Mouse (Mus musculus) lung, embryonic 16.5 days (tissue): Measurements from ENCODE around the gene Arhgap32. TPM values are rescaled to one million over a fixed set of nuclear protein-coding genes. Genes with fewer than 3 reads are reported as not detected.

ENCODE experiments used
- ATAC-seq: fragments of 200-750 bp; cut with Nextera tagmentation; 2 replicates; pipeline ENCODE4 v1.8.0; 2017; ENCODE audit warnings: low read depth, mild to moderate bottlenecking, moderate library complexity
- H3K27ac ChIP-seq: fragments of 300-500 bp; sonication (generic); 2 replicates; pipeline ENCODE4 v1.5.1; 2014; ENCODE audit warnings: mild to moderate bottlenecking, control low read depth, low read length
- H3K27me3 ChIP-seq: fragments of 300-500 bp; sonication (generic); 2 replicates; pipeline ENCODE4 v1.6.1; 2014; ENCODE audit warnings: low read depth, low read length, mixed read lengths; ENCODE audit not compliant: control insufficient read depth, insufficient read depth
- H3K36me3 ChIP-seq: fragments of 300-500 bp; sonication (generic); 2 replicates; pipeline ENCODE4 v1.6.1; 2014; ENCODE audit warnings: low read length; ENCODE audit not compliant: control insufficient read depth, insufficient read depth
- H3K4me1 ChIP-seq: fragments of 300-500 bp; sonication (generic); replicated peaks from 2 replicates; pipeline ENCODE4 v1.6.1; 2014; ENCODE audit warnings: low read length, mixed read lengths; ENCODE audit not compliant: control insufficient read depth, insufficient read depth
- H3K4me2 ChIP-seq: fragments of 300-500 bp; sonication (generic); 2 replicates; pipeline ENCODE4 v1.6.1; 2014; ENCODE audit warnings: low read depth, low read length, control low read depth
- H3K4me3 ChIP-seq: fragments of 300-500 bp; sonication (generic); 2 replicates; pipeline ENCODE4 v1.5.1; 2014; ENCODE audit warnings: mild to moderate bottlenecking, low read length, control low read depth
- H3K9ac ChIP-seq: fragments of 300-500 bp; sonication (generic); 2 replicates; pipeline ENCODE4 v1.6.1; 2014; ENCODE audit warnings: low read length, control low read depth
- H3K9me3 ChIP-seq: fragments of 300-500 bp; sonication (generic); 2 replicates; pipeline ENCODE4 v1.6.1; 2016; ENCODE audit warnings: low read length; ENCODE audit not compliant: control insufficient read depth
- WGBS: fragments of 180-500 bp; shearing (Covaris S2); extraction: QIAGEN DNeasy Blood & Tissue Kit; methylation state at CpG from one replicate; pipeline ENCODE4 v1.1.7; 2014; 5-methylcytosine and 5-hydroxymethylcytosine counted together
- polyA plus RNA-seq: library from polyadenylated mRNA; unstranded; fragments of >200 nt; fragmentation: Nextera tagmentation; extraction: Ambion mirVana; gene quantifications from 2 replicates; pipeline ENCODE4 v1.2.1, GENCODE M21; 2015

Gene Arhgap32
- polyA plus RNA-seq, 1 experiment from 2014 or later, result 4.9 TPM

DNA sequence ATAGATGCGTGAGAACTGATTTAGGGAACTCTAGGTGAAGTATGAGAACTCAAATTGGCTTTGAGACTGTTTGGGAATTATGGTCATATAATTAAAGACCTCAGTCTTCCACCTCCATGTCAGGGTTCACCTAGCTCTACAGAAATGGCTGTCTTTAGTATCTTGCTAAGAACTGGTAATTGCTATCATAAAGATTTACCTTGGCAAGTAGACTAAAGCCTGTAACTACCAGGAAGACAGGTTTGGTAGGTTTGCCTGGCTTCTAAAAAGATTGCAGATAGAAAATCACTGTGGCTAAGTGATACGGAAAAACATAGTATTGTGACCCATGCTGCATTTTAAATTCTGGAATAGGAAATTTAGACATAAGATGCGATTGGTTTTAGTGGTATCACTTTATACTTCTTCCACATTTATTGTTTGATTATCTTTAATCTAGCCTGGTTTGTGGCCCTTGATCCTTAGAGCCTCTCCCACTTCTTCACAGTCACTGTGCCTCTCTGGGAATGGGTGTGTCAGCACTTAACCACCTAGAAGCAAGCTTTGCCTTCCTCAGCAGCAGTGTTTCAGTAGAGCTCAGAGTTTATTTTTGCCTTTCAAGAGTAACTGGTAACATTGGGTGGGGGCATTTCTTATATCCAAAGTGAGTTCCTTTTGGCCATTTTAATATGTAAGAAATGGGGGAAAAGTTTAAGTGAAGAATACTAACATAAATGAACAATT is 119.0 kb downstream of the Arhgap32 start:
- Histone ChIP-seq H3K9ac (no peak overlapping the region), H3K4me2 (no peak overlapping the region), H3K4me3 (no peak overlapping the region), H3K27me3 (no peaks in the 10 kb centered on the region), H3K27ac (0 out of 2 replicates have a peak overlapping the region, but pooled peaks have one; percentile 28), H3K4me1 (no peaks in the 10 kb centered on the region), H3K9me3 (no peaks in the 10 kb centered on the region), H3K36me3 (peaks cover 4% of the 10 kb centered on the region; the same call in 1 of the 2 replicates)
- peak; percentile 59; the same call in 1 of the 2 replicates for ATAC-seq
- 76% methylated on average over 3 of the region's 3 CpGs for WGBS

DNA sequence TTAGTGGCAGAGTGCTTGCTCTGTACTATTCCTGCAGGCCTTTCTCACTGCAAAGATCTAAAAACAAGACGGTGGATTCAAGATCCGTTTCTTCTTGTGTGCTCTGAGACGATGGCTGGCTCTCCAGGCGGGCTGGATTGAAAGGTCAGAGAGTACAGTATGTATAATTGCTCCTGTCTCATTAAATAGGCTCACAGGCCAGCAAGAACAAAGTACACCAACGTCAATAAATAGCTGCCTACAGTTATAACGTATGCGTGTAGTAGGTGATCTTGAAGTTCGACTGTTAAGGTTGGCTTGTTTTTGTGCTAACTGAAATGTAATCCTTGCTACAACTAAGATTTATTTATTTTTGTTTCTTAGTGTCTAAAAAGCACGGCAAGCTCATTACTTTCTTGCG is 123.0 kb downstream of the Arhgap32 start:
- Histone ChIP-seq H3K4me1 (no peaks in the 10 kb centered on the region), H3K4me3 (no peak overlapping the region), H3K36me3 (peaks cover 4% of the 10 kb centered on the region; the same call in 1 of the 2 replicates), H3K27ac (no peak overlapping the region), H3K27me3 (no peaks in the 10 kb centered on the region), H3K9ac (no peak overlapping the region), H3K9me3 (no peaks in the 10 kb centered on the region), H3K4me2 (no peak overlapping the region)
- WGBS, result 78% methylated on average over 10 of the region's 10 CpGs
- ATAC-seq, result no peak

DNA sequence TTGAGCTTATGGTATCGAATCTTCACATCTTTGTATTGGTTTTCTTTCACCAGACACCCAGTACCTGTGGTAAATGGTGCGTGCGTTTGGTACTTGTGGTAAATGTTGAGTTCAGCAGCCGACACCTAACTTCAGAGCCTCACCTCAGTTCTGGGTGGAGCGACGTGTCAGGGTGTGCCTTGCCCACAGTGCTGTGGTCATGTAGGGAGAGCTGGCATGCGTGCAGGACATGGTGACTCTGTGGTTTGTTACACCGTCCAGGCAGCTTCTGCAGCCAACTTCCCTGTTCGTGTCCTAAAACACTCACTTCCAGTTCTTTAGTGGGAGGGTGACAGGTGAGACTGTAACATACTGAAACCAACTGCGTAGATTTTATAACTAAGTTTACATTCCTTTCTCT is 123.5 kb downstream of the Arhgap32 start:
- Histone ChIP-seq H3K27me3 (no peaks in the 10 kb centered on the region), H3K36me3 (peaks cover 4% of the 10 kb centered on the region; the same call in 1 of the 2 replicates), H3K9me3 (no peaks in the 10 kb centered on the region), H3K9ac (no peak overlapping the region), H3K4me1 (no peaks in the 10 kb centered on the region), H3K4me2 (no peak overlapping the region), H3K4me3 (no peak overlapping the region), H3K27ac (no peak overlapping the region)
- no peak for ATAC-seq
- 82% methylated on average over 10 of the region's 10 CpGs for WGBS

DNA sequence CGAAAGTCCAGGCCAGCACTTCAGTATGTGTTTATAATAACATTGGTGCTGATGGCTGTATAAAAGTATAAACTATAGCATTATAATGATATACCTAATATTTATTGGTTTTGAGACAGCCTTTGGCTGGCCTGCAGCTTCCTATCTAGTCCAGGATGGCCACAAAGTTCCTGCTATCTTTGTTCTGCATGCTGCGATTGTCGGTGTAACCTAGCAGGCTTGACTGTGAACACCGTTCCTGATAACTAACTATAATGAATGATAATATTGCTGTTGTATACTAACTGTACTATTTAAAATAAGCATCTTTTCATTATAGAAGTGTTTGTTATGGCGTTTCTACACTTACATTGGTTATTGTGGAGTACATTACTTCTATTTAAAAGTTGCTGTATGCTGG is 124.5 kb downstream of the Arhgap32 start:
- Histone ChIP-seq H3K36me3 (peaks cover 4% of the 10 kb centered on the region; the same call in 1 of the 2 replicates), H3K9me3 (no peaks in the 10 kb centered on the region), H3K4me1 (no peaks in the 10 kb centered on the region), H3K27me3 (no peaks in the 10 kb centered on the region), H3K27ac (no peak overlapping the region), H3K9ac (no peak overlapping the region), H3K4me3 (no peak overlapping the region), H3K4me2 (no peak overlapping the region)
- 82% methylated on average over 5 of the region's 5 CpGs for WGBS
- no peak for ATAC-seq

DNA sequence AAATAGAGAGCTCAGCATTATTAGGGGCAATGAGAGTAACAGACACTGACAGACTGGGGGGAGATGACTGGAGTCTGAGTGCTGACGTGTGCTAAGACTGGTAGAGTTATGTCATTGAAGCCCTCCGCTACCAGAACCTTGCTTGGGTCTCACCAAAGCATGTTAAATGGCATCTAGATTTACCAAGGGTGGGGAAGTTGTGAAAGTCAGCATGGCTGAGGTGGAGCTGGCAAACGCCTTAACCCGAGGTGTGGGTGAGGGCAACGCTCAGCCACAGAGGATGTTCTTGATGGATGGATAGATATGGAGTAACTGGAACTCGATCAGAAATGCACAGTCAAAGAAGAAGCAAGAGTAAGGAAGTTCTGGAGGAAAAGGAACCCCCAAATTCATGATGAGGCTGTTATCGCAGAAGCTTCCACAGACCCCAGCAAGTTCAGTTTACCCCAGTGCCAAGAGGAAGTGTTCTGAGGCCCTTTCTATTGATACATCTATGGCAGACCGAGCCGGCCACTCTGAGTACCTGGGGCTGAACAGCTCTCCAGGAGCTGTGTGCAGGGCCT is 125.8 kb downstream of the Arhgap32 start:
- 76% methylated on average over 9 of the region's 9 CpGs for WGBS
- Histone ChIP-seq H3K4me1 (no peaks in the 10 kb centered on the region), H3K4me2 (no peak overlapping the region), H3K4me3 (no peak overlapping the region), H3K9ac (no peak overlapping the region), H3K9me3 (no peaks in the 10 kb centered on the region), H3K27ac (no peak overlapping the region), H3K27me3 (no peaks in the 10 kb centered on the region), H3K36me3 (peaks cover 4% of the 10 kb centered on the region; the same call in 1 of the 2 replicates)
- no peak for ATAC-seq

DNA sequence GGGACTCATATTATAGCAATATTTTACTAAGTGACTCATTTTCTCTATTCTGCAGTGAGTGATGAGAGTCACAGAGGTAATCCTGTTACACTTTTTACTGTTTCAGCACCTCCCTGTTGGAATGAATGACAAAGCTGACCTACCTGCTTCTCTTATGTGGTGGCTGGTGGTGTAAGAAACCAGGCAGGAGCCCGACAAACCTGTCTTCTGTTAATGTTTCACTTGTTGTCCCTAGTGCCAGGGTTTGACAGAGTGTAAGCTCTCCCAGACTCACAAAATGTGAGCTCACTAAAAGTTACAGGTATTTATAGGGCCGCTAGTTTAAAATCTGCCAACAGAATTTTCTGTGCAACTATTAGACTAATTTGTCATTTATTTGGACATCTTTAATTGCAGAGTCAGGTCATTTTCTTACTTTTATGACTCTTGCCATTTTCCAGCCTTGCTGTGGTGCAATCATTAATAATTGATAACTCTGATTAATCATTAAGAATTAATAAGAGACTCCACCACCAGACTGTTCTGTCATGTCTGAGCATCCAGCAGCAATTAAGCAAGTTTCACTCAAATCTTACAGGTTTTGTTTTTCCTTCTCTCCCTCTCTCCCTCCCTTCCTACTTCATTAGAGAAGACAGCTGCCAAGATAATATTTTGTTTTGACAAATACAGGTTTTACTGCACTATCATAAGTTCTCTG is 127.1 kb downstream of the Arhgap32 start:
- Histone ChIP-seq H3K36me3 (peaks cover 4% of the 10 kb centered on the region; the same call in 1 of the 2 replicates), H3K4me1 (no peaks in the 10 kb centered on the region), H3K4me3 (no peak overlapping the region), H3K27me3 (no peaks in the 10 kb centered on the region), H3K4me2 (no peak overlapping the region), H3K27ac (no peak overlapping the region), H3K9me3 (no peaks in the 10 kb centered on the region), H3K9ac (no peak overlapping the region)
- 49% methylated on average over 2 of the region's 2 CpGs for WGBS
- no peak for ATAC-seq

DNA sequence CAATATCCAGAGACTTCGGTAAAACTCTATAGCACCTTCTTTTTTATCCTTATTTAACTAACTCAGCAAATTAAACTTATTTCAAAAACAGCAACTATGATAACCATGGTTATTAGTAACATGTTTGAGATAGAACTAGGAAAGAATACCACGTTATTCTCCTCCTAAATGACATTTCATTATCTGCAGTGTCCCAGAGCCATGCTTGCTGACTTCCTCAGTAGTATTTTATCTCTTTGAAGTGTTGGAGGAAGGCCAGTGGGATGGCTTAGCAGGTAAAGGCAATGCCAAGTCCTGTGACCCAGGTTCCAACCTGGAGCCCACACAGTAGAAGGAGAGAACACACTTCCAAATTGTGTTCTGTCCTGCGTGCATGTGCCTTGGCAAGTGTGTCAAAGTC is 129.3 kb downstream of the Arhgap32 start:
- Histone ChIP-seq H3K9ac (no peak overlapping the region), H3K4me2 (no peak overlapping the region), H3K9me3 (no peaks in the 10 kb centered on the region), H3K4me1 (no peaks in the 10 kb centered on the region), H3K27ac (no peak overlapping the region), H3K36me3 (no peaks in the 10 kb centered on the region; the same call in 1 of the 2 replicates), H3K4me3 (no peak overlapping the region), H3K27me3 (no peaks in the 10 kb centered on the region)
- WGBS, result 81% methylated on average over 3 of the region's 3 CpGs
- no peak for ATAC-seq

DNA sequence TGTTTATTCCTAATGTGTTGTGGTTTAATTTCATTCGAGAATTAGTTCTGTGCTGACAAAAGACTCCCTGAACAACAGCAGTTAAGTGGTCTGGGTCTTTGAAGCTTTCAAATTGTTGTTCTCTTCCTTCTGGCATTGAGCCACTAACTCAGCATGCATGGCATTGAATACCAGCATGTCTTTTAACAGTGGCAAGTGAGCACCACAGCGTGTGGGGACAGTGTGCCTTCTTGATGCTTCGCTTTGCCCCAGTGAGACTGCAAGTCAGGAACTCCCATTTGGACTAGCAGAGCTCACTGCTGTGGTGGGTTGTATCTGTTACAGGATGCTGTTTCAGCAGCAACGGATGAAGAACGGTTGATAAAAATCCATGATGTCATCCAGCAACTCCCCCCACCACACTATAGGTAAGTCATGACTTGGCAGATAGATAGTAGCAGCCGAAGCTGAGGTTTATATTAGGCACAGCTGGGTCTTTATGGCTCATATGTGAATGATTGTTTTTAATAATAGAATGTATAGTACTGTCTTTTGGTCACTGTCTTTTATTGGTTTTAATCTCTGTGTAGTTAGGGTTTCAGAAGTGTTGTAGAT is 130.3 kb downstream of the Arhgap32 start:
- H3K27ac ChIP-seq, result no peak overlapping the region
- no peak overlapping the region for H3K4me3 ChIP-seq
- H3K27me3 ChIP-seq, result no peaks in the 10 kb centered on the region
- no peaks in the 10 kb centered on the region for H3K4me1 ChIP-seq
- 60% methylated on average over 6 of the region's 6 CpGs for WGBS
- no peak for ATAC-seq
- H3K4me2 ChIP-seq, result no peak overlapping the region
- no peaks in the 10 kb centered on the region; the same call in none of the 2 replicates for H3K36me3 ChIP-seq
- H3K9me3 ChIP-seq, result no peaks in the 10 kb centered on the region
- no peak overlapping the region for H3K9ac ChIP-seq

DNA sequence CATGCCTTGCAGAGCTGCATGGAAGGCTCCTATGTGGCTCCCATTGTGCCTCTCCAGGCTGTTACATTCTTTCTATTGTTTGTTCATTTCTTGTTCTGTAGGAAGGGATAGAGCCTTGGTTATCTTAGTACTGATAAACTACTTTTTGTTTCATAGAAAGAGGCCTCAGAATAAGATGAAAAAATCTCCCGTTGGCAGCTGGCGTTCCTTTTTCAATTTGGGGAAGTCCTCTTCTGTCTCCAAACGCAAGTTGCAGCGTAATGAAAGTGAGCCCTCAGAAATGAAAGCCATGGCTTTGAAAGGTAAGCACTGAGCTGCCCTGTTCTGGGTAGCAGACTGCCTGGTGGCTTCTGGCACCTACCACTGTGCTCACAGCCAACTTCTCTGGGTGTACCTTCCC is 134.6 kb downstream of the Arhgap32 start:
- 74% methylated on average over 4 of the region's 4 CpGs for WGBS
- Histone ChIP-seq H3K9ac (no peak overlapping the region), H3K27me3 (no peaks in the 10 kb centered on the region), H3K4me3 (no peak overlapping the region), H3K9me3 (no peaks in the 10 kb centered on the region), H3K27ac (no peak overlapping the region), H3K36me3 (peaks cover 8% of the 10 kb centered on the region), H3K4me1 (no peaks in the 10 kb centered on the region), H3K4me2 (no peak overlapping the region)
- ATAC-seq, result no peak
